Mouse (Mus musculus) neural tube, embryonic 15.5 days (tissue): Measurements from ENCODE around the gene Lingo3. TPM values are rescaled to one million over a fixed set of nuclear protein-coding genes. Genes with fewer than 3 reads are reported as not detected.

ENCODE experiments used
- ATAC-seq: fragments of 200-750 bp; cut with Nextera tagmentation; 2 replicates; pipeline ENCODE4 v1.8.0; 2017; ENCODE audit warnings: mild to moderate bottlenecking, moderate TSS enrichment, moderate library complexity; ENCODE audit not compliant: low FRiP score
- H3K27ac ChIP-seq: fragments of 300-500 bp; sonication (generic); replicated peaks from 2 replicates; pipeline ENCODE4 v1.5.1; 2015; ENCODE audit warnings: mild to moderate bottlenecking, inconsistent platforms
- H3K27me3 ChIP-seq: fragments of 300-500 bp; sonication (generic); replicated peaks from 2 replicates; pipeline ENCODE4 v1.6.1; 2015; ENCODE audit warnings: inconsistent platforms
- H3K36me3 ChIP-seq: fragments of 300-500 bp; sonication (generic); 2 replicates; pipeline ENCODE4 v1.6.1; 2015; ENCODE audit warnings: inconsistent platforms
- H3K4me1 ChIP-seq: fragments of 300-500 bp; sonication (generic); 2 replicates; pipeline ENCODE4 v1.6.1; 2015; ENCODE audit warnings: inconsistent platforms
- H3K4me2 ChIP-seq: fragments of 300-500 bp; sonication (generic); 2 replicates; pipeline ENCODE4 v1.6.1; 2015; ENCODE audit warnings: inconsistent platforms, mild to moderate bottlenecking, moderate library complexity
- H3K4me3 ChIP-seq: fragments of 300-500 bp; sonication (generic); replicated peaks from 2 replicates; pipeline ENCODE4 v1.5.1; 2015; ENCODE audit warnings: mild to moderate bottlenecking, inconsistent platforms
- H3K9ac ChIP-seq: fragments of 300-500 bp; sonication (generic); replicated peaks from 2 replicates; pipeline ENCODE4 v1.6.1; 2015; ENCODE audit warnings: mild to moderate bottlenecking, inconsistent platforms
- H3K9me3 ChIP-seq: fragments of 300-500 bp; sonication (generic); replicated peaks from 2 replicates; pipeline ENCODE4 v1.6.1; 2016; ENCODE audit warnings: inconsistent platforms
- WGBS: fragments of 180-500 bp; shearing (Covaris S2); methylation state at CpG from one replicate; pipeline ENCODE4 v1.1.7; 2015; ENCODE audit warnings: mixed read lengths; 5-methylcytosine and 5-hydroxymethylcytosine counted together
- polyA plus RNA-seq: library from polyadenylated mRNA; unstranded; fragments of >200 nt; fragmentation: Nextera tagmentation; extraction: Ambion mirVana; gene quantifications from 2 replicates; pipeline ENCODE4 v1.2.1, GENCODE M21; 2015

The Lingo3 gene
- polyA plus RNA-seq, 1 experiment from 2014 or later = 18.6 TPM

DNA sequence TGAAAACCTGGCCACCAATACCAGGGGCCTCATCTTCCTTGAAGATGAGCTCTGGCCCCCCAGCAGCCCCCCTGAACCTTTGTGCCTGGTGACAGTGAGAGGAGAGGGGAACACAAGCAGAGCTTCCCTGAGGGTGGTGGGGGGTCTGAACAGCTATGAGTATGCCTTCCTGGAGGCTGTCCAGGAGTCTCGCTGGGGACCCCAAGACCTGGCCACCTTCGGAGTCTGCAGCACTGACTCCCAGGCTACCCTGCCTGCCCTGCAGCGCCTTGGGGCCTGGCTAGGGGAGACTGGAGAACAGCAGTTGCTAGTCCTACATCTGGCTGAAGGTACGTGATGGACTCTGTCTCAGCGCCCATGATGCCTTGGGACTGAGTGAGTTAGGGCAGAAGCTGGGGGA, 38.5 kb downstream of the Lingo3 start:
- no peak overlapping the region for H3K27ac ChIP-seq
- no peak overlapping the region for H3K9ac ChIP-seq
- peaks cover 15% of the 10 kb centered on the region for H3K27me3 ChIP-seq
- H3K36me3 ChIP-seq = peaks cover 44% of the 10 kb centered on the region
- H3K9me3 ChIP-seq = no peaks in the 10 kb centered on the region
- no peak overlapping the region for H3K4me2 ChIP-seq
- H3K4me1 ChIP-seq = peaks cover 44% of the 10 kb centered on the region
- H3K4me3 ChIP-seq = no peak overlapping the region
- 82% methylated on average over 5 of the region's 5 CpGs for WGBS
- no peak for ATAC-seq

DNA sequence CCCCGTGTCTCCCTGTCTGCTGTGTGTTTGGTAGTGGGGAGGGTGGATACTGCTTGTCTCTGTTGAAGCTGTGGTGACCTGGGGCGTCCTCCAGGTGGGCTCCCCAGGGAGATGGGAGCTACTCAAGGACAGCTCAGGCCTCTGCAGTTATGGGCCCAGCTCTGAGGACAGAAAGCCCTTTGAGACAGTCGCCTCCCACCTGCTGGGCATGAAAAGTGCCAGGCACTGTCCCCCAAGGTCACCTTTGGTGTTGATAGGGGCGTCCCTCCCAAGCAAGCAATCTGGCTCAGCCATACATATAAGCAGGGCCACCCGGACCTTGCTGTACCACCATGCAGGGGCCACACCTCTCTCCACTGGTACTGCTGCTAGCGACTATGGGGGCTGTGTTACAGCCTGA, 38.9 kb downstream of the Lingo3 start, which contains the start of gene Amh:
Amh (plus strand) TSS at position 328 of the 400 bp plus-strand sequence.
- Histone ChIP-seq H3K9ac (peak within 1 kb of the TSS; percentile 14; the same call in 1 of the 2 replicates), H3K9me3 (no peaks in the 10 kb centered on the region), H3K4me1 (peaks cover 48% of the 10 kb centered on the region), H3K4me2 (peak within 1 kb of the TSS; percentile 98; the same call in 1 of the 2 replicates), H3K36me3 (peaks cover 44% of the 10 kb centered on the region), H3K27me3 (peaks cover 12% of the 10 kb centered on the region), H3K27ac (no peak within 1 kb of the TSS), H3K4me3 (no peak within 1 kb of the TSS)
- 71% methylated on average over 6 of the region's 6 CpGs for WGBS
- ATAC-seq = no peak

DNA sequence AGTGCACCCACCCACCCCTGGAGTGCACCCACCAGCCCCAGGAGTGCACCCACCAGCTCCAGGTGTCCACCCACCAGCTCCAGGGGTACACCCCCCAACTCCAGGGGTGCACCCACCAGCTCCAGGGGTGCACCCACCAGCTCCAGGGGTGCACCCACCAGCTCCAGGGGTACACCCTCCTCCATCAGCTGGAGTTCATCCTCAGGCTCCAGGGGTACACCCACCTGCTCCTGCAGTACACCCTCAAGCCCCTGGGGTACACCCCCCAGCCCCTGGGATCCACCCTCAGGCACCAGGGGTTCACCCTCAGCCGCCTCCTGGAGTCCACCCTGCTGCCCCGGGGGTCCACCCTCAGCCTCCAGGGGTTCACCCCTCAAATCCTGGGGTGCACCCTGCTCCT, 39.5 kb downstream of the Lingo3 start:
- 92% methylated on average over 2 of the region's 2 CpGs for WGBS
- ATAC-seq = no peak
- H3K27ac ChIP-seq = no peak overlapping the region
- H3K4me2 ChIP-seq = no peak overlapping the region
- peaks cover 53% of the 10 kb centered on the region for H3K4me1 ChIP-seq
- H3K9me3 ChIP-seq = no peaks in the 10 kb centered on the region
- peaks cover 44% of the 10 kb centered on the region for H3K36me3 ChIP-seq
- no peak overlapping the region for H3K4me3 ChIP-seq
- H3K9ac ChIP-seq = no peak overlapping the region
- H3K27me3 ChIP-seq = peaks cover 7% of the 10 kb centered on the region

DNA sequence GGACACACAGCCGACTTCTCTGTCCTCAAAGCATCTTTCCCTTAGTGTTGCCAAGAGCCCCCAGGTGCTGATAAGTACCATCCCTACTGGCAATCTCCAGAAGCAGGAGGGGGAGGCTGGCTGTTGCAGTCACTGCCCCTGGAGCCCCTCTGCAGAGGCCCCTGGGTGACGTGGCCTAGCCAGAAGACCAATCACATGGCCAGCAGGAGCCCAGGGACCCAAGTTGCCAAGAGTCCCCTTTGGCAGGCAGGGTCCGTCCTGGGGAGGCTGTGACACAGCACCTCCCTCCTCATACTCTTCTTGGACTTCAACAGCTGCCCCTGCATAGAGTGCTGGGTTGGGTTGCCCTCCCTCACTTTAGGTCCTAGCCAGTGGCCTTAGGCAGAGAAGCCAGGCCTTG, 40.8 kb downstream of the Lingo3 start:
- no peaks in the 10 kb centered on the region for H3K9me3 ChIP-seq
- peaks cover 44% of the 10 kb centered on the region for H3K36me3 ChIP-seq
- no peak overlapping the region for H3K9ac ChIP-seq
- no peak overlapping the region for H3K4me3 ChIP-seq
- WGBS = 91% methylated on average over 3 of the region's 3 CpGs
- H3K27me3 ChIP-seq = no peaks in the 10 kb centered on the region
- ATAC-seq = no peak
- no peak overlapping the region for H3K27ac ChIP-seq
- no peak overlapping the region for H3K4me2 ChIP-seq
- peaks cover 43% of the 10 kb centered on the region for H3K4me1 ChIP-seq

DNA sequence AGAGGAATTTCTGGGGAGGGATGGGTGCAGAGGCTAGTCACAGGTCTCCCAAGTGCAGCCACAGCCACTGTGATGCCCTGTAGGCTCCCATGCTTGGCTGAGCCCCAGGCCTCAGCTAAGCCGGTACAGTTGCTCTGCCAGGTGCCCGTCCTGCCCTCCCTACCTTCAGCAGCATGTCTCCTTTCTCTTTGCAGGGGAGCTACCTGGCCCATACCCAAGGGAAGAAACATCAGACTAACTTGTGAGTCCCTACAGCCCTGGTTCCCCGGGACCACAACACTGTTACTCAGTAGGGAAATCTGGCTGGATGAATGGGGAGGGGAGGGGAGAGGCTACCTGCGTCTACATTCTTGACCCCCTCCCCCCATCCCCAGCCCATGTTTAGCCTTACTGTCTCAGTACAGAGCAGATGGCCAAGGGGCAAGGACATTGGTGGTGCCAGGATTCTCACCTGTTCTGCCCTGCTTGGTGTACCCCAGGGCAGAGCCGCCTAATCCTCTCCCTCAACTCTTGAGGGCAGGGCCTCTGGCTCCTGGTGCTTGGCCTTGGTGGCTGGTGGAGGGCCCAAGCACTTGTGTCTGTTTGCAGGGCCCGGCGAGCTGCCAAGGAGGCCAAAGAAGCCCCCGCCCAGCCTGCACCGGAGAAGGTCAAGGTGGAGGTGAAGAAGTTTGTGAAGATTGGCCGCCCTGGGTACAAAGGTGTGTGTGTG, 41.5 kb downstream of the Lingo3 start:
- Histone ChIP-seq H3K4me3 (no peak overlapping the region), H3K27ac (no peak overlapping the region), H3K9me3 (no peaks in the 10 kb centered on the region), H3K27me3 (no peaks in the 10 kb centered on the region), H3K4me1 (peaks cover 38% of the 10 kb centered on the region), H3K36me3 (peaks cover 44% of the 10 kb centered on the region), H3K9ac (no peak overlapping the region), H3K4me2 (no peak overlapping the region)
- WGBS = 91% methylated on average over 10 of the region's 10 CpGs
- no peak for ATAC-seq

DNA sequence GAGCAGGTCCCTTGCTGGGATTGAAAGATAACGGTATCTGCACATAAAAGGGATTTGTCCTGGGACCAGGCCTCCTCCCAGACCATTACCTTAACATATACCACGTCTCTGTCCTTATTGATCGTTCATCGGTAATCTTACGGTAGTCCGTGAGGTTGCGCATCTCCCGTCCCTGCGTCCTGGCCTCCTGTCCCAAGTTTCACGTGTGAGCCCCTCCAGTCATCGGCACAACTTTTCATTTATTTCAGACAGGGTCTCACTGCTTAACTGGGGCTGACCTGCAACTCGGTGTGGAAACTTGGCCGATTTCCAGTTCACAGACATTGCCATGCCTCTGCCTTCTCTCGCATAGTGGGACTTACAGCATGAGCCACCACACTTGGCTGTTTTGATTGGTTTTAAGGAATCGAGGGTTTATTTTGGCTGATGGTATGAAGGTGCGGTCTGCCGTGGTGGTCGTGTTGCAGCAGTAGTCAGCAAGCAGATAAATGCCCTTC, 44.7 kb downstream of the Lingo3 start:
- Histone ChIP-seq H3K4me1 (peaks cover 40% of the 10 kb centered on the region), H3K36me3 (peaks cover 57% of the 10 kb centered on the region), H3K27me3 (no peaks in the 10 kb centered on the region), H3K27ac (peak overlapping the region; percentile 98), H3K9ac (peak overlapping the region; percentile 86), H3K4me3 (peak overlapping the region; percentile 94), H3K4me2 (peak overlapping the region; percentile 94), H3K9me3 (no peaks in the 10 kb centered on the region)
- WGBS = 2% methylated on average over 18 of the region's 18 CpGs
- no peak for ATAC-seq

DNA sequence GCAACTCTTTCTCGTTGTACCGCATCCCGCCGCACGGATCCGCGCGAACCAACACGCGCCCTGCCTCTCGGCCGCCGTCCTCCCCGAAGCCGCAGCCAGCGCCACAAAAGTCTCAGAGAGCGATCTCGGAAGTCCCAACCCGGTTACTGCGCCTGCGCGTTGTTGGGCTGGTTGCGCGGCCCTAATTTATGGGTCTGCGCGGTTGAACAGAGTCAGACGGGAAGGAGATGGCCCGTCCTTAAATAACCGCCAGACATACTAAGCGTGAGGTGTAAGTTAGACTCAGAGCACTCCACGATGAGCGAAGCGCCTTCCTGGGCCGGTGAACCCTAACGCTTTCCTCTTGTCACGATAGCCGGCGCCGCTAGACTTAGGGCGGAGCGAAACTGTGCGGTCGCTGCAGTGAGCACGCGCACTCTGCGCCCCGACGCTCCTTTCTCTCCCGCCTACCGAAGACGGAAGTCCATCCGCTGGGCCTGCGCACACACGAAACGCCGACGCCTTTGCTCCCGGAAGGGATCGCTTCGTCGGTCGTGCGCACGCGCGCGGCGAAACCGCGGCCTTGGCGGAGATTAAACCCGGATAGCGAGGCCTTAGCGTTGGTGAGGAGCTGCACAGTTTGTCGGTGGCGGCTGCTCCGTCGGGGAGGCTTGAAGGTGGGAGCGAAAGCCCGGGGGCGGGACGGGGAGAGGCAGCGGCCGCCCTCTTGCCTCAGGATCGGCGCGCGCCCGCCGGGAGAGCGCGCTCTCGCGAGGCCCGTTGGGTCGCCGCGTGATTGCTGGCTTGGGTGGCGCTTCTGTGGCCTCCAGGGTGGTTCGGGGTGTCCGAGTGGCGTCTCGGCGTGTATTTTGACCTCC, 45.5 kb downstream of the Lingo3 start, which contains the start of the genes Sf3a2 and Plekhj1:
Sf3a2 (plus strand) TSS at position 49 of the 857 bp plus-strand sequence.
Plekhj1 (minus strand) TSS at position 477 of the 857 bp plus-strand sequence.
- Histone ChIP-seq H3K4me2 (peak within 1 kb of the TSS; percentile 94), H3K27ac (peak within 1 kb of the TSS; percentile 98), H3K9ac (peak within 1 kb of the TSS; percentile 86), H3K27me3 (no peaks in the 10 kb centered on the region), H3K4me3 (peak within 1 kb of the TSS; percentile 94), H3K9me3 (no peaks in the 10 kb centered on the region), H3K36me3 (peaks cover 57% of the 10 kb centered on the region), H3K4me1 (peaks cover 40% of the 10 kb centered on the region)
- WGBS = under 1% methylated on average over 104 of the region's 104 CpGs
- peak; percentile 93 for ATAC-seq

DNA sequence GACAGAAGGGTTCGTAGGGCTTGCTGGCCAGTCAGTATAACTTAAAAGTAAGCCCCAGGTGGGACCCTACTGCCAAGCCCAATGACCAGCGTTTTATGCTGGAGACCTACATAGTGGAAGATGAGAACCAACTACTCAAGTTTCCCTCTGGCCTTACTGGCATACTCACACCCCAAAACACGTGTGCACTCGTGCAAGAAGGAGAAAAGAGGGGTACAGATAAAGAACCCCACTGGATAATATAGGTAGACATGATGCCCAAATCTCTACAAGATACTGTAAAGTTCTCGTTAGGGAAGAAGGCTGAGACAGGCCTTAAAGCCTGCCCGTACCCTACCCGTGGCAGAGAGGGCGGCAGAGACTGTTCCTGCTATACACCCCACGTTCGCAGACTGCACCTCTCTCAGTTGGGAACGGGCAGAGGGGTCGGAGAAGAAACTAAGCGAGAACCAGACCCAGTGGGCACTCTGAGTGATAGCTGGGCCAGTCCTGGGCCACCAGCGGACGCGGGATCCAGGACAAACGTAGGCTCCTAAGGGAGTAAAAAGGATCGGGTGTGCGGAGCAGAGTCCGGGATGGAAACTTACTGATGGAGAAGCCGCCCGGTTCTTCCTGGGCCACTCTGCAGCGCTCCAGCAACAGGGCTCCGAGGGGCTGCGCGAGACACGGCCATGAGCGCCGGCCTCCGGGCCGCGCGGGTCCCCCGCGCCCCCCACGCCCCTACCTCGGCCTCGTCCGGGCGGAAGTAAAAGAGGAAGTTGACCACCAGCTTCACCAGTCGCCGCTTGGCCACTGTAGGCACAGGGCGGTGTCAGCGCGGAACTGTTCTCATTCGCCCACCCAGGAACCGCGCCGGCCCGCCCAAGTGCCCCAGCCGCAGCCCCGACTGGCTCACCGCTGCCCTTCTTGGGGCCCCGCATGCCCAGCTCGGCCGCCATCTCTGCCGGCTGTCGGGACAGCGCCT, 46.4 kb downstream of the Lingo3 start:
- H3K4me2 ChIP-seq = peak overlapping the region; percentile 94
- no peaks in the 10 kb centered on the region for H3K9me3 ChIP-seq
- H3K4me1 ChIP-seq = peaks cover 40% of the 10 kb centered on the region
- H3K27me3 ChIP-seq = no peaks in the 10 kb centered on the region
- H3K4me3 ChIP-seq = peak overlapping the region; percentile 94
- peak; percentile 70 for ATAC-seq
- 2% methylated on average over 59 of the region's 59 CpGs for WGBS
- peaks cover 55% of the 10 kb centered on the region for H3K36me3 ChIP-seq
- H3K27ac ChIP-seq = peak overlapping the region; percentile 98
- peak overlapping the region; percentile 86 for H3K9ac ChIP-seq

DNA sequence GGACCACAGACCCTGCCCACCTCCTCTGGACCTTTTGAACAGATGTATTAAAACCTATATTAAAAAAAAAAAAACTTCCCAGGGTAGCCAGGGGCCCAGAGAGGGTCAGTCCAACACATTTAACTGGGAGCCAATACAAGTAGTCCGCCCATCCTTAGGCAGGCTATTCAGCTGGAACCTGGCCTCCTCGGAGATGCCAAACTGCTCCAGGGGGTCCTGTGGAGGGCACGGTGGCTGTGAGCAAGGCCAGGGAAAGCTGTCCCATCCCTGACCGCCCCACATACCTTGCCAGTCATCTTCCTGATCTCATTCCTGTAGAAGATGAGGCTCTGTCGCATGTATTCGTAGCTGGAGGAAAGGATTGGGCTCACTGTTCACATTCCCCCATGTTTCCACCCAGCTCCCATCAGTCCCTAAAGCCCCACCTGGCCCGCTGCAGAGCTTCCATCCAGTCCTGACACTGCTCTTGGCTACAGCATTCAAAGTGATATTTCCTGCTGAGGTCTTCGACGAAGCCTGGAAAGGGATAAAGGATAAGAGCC, 47.5 kb downstream of the Lingo3 start:
- peak overlapping the region; percentile 86 for H3K9ac ChIP-seq
- H3K36me3 ChIP-seq = peaks cover 55% of the 10 kb centered on the region
- H3K4me2 ChIP-seq = peak overlapping the region; percentile 94
- peaks cover 40% of the 10 kb centered on the region for H3K4me1 ChIP-seq
- H3K4me3 ChIP-seq = peak overlapping the region; percentile 94
- no peaks in the 10 kb centered on the region for H3K27me3 ChIP-seq
- H3K27ac ChIP-seq = no peak overlapping the region
- no peak for ATAC-seq
- H3K9me3 ChIP-seq = no peaks in the 10 kb centered on the region
- 87% methylated on average over 9 of the region's 9 CpGs for WGBS

DNA sequence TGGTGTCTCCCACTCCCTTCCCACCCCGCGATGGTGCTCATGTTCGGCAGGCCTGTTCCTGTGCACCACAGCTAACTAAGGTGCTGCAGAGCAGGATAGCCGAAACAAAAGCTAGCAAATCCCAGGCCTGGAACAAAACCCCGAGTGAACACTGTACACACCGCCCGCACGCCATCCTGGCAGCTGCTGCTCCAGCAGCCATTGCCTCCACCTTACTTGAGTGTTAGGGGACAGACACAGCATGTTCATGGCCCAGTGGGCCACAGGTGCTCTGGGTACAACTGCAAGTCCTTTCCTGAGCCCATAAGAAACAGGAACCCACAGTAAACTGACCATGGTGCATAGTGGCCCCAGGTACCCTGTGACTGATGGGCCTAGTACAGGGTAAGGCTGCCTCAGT, 49.1 kb downstream of the Lingo3 start:
- Histone ChIP-seq H3K4me3 (no peak overlapping the region), H3K4me2 (no peak overlapping the region), H3K4me1 (peaks cover 27% of the 10 kb centered on the region), H3K27me3 (no peaks in the 10 kb centered on the region), H3K36me3 (peaks cover 66% of the 10 kb centered on the region), H3K9ac (no peak overlapping the region), H3K27ac (no peak overlapping the region), H3K9me3 (no peaks in the 10 kb centered on the region)
- no peak for ATAC-seq
- WGBS = 92% methylated on average over 8 of the region's 8 CpGs
